Mouse (Mus musculus): ENCODE data around the gene Eri3.

DNA sequence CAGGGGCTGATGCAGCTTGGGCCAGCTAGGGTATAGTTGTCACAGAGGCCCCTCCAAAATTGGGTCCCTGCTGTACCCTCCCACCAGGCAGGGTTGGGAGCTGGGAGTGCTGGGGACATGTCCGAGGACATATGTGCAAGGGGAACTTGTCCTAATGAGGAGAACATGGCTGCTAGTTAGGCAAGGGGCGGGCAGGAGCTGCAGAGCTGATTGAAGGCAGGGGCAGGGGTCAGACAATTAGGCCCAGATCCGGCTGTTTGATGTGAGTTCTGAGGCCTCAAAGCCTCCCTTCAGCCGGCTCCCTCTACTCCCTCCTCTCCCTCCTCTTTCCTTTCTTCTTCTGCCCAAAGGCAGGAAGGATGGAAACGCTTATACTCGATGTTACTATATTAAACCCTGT, 106.8 kb downstream of the Eri3 start:
- no peak for TF ChIP-seq E2F4 (IDR thresholded peaks at IDR 0.05; ENCODE audit: insufficient read depth)
- no peak for TF ChIP-seq POLR2A (IDR thresholded peaks at IDR 0.05; ENCODE audit: insufficient read length, low read depth)
- TF ChIP-seq POLR2AphosphoS2 (IDR thresholded peaks at IDR 0.05; ENCODE audit: insufficient read length, low read depth): no peak
- no peak for TF ChIP-seq CEBPB (IDR thresholded peaks at IDR 0.05; ENCODE audit: insufficient read depth, poor library complexity, severe bottlenecking)
- TF ChIP-seq TCF3 (IDR thresholded peaks at IDR 0.05; ENCODE audit: insufficient read length, low read depth): no peak
- no peak for TF ChIP-seq MAX (IDR thresholded peaks at IDR 0.05; ENCODE audit: low read depth)
- no peak for TF ChIP-seq USF1 (IDR thresholded peaks at IDR 0.05; ENCODE audit: low read depth)
- no peak for TF ChIP-seq SRF (IDR thresholded peaks at IDR 0.05; ENCODE audit: control insufficient read depth, insufficient read length, low read depth)
- no peak for TF ChIP-seq TCF12 (IDR thresholded peaks at IDR 0.05; ENCODE audit: insufficient read depth, poor library complexity, severe bottlenecking)
- TF ChIP-seq MYOG (IDR thresholded peaks at IDR 0.05; ENCODE audit: control insufficient read depth in 1 of 3, insufficient read depth in 1 of 3, insufficient read length in 2 of 3, low read depth in 2 of 3): no peak
- no peak for TF ChIP-seq MYOD1 (IDR thresholded peaks at IDR 0.05; ENCODE audit: control insufficient read depth in 1 of 3, insufficient read length in 2 of 3, low read depth in 2 of 3)

Measured in myocyte (in vitro differentiated cells).